Mouse (Mus musculus) cortical plate, adult 2 months (tissue): ENCODE results near the gene Sf3a2.

Source experiments
- CTCF ChIP-seq: fragments of 200-500 bp; IDR thresholded peaks from 2 replicates; pipeline ENCODE4 v1.5.1; 2011; ENCODE audit warnings: mild to moderate bottlenecking, control low read depth, low read length; ENCODE audit not compliant: insufficient read depth; ENCODE audit errors: extremely low read depth
- POLR2A ChIP-seq: fragments of 200-500 bp; IDR thresholded peaks from 2 replicates; pipeline ENCODE4 v1.6.1; 2011; ENCODE audit warnings: mild to moderate bottlenecking, low read length, control low read depth; ENCODE audit not compliant: insufficient read depth; ENCODE audit errors: extremely low read depth

DNA sequence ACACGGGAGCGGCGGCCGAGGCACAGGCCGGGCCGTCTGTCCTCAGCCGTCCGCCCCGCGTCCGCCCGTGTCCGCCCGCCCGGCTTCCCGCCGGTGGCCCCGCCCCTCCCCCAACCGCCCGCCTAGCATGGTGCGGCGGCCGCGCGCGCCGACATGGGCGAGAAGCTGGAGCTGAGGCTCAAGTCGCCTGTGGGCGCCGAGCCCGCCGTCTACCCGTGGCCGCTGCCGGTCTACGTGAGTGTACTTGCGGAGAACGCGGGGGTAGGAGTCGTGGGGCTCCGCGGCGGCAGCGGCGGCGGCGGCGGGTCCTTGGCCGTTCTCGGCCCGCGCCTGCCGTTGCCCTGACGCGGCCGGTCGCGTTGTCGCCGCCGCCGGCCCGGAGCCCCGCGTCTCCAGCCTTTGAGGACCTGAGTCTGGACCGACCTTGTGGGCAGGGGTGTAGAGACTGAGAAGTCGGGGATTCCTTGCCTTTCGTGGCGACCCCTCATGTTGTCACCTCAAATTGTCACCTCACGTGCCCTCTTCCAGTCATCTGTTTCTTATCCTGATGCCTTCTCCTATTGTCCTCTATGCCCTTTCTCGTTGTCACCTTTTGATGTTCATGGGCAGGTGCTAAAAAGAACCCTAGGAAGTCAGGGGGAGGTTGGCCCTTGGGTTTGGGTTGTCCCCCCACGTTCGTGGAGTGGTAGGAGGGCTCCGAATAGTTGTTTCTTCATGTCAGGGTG, 42.5 kb upstream of the Sf3a2 start:
- TF ChIP-seq POLR2A (no peak), CTCF (no peak)
